Mouse (Mus musculus) MEL (cell line): ENCODE data around the gene Fbxl15.

Experiments used
- CTCF ChIP-seq, 3 experiments: IDR thresholded peaks in 2 of 3; conservative IDR thresholded peaks in 1 of 3; 2 replicates each; pipeline ENCODE4 v1.5.1; 2011 to 2012; ENCODE audit warnings: low read length in 3 of 3, low read depth in 2 of 3, mild to moderate bottlenecking in 2 of 3, improper control_type of control experiment in 1 of 3, inconsistent platforms in 1 of 3, mixed read lengths in 1 of 3, moderate library complexity in 1 of 3; ENCODE audit not compliant: control insufficient read depth in 1 of 3, insufficient read depth in 1 of 3, poor library complexity in 1 of 3, severe bottlenecking in 1 of 3
- E2F4 ChIP-seq: IDR thresholded peaks from 2 replicates; pipeline ENCODE4 v1.6.1; 2011; ENCODE audit warnings: low read depth, low read length, improper control_type of control experiment, borderline replicate concordance
- EP300 ChIP-seq, 2 experiments: IDR thresholded peaks; 2 replicates each; pipeline ENCODE4 v1.6.1; 2011; ENCODE audit warnings: improper control_type of control experiment in 2 of 2, low read length in 2 of 2, low read depth in 1 of 2, mild to moderate bottlenecking in 1 of 2
- KAT2A ChIP-seq: conservative IDR thresholded peaks from 2 replicates; pipeline ENCODE4 v1.6.1; 2012; ENCODE audit warnings: low read depth, low read length, improper control_type of control experiment, inconsistent platforms
- POLR2A ChIP-seq, 2 experiments: IDR thresholded peaks; 2 replicates each; pipeline ENCODE4 v1.6.1; 2011 to 2012; ENCODE audit warnings: low read length in 2 of 2, mild to moderate bottlenecking in 2 of 2, control low read depth in 1 of 2, improper control_type of control experiment in 1 of 2, low read depth in 1 of 2, moderate library complexity in 1 of 2; ENCODE audit not compliant: control insufficient read depth in 1 of 2, insufficient read depth in 1 of 2, poor library complexity in 1 of 2
- USF1 ChIP-seq: IDR thresholded peaks from 2 replicates; pipeline ENCODE4 v1.6.1; 2014; ENCODE audit warnings: low read depth, mild to moderate bottlenecking, inconsistent platforms, low read length, improper control_type of control experiment, moderate library complexity

DNA sequence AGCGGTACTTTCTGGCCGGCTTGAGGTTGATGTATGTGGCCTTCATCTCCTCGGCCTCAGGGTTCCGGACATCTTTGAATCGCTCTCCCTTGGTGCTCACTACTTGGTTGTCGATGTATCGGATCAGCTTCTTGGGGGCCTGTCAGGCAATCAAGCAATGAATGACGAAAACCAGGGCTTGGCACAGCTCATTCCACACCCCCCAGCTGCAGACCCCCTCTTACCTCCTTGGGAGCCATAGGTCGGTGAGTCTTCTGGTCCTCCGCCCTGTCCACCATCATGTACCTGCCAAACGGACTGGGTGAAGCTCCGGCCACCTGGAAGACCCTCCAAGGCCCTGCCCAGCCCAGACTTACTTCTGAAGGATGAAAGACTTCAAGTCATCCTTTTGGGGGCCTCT lies 2.7 kb downstream of the Fbxl15 start:
- TF ChIP-seq CTCF (IDR thresholded peaks at IDR 0.05 in 2 of 3, conservative IDR thresholded peaks at IDR 0.05 in 1 of 3; ENCODE audit: control insufficient read depth in 1 of 3, insufficient read depth in 1 of 3, low read depth in 2 of 3, low read length in 3 of 3, poor library complexity in 1 of 3, severe bottlenecking in 1 of 3) (no peak), USF1 (no peak), POLR2A (IDR thresholded peaks at IDR 0.05; ENCODE audit: control insufficient read depth in 1 of 2, insufficient read depth in 1 of 2, low read depth in 1 of 2, low read length in 2 of 2, poor library complexity in 1 of 2) (no peak), EP300 (IDR thresholded peaks at IDR 0.05; ENCODE audit: low read depth in 1 of 2, low read length in 2 of 2) (no peak), E2F4 (no peak), KAT2A (no peak)
